Mouse (Mus musculus) intestine, embryonic 15.5 days (tissue): ENCODE measurements around the gene Grk4. TPM values are rescaled to one million over a fixed set of nuclear protein-coding genes. Genes with fewer than 3 reads are reported as not detected.

ENCODE experiments used
- ATAC-seq: fragments of 200-750 bp; cut with Nextera tagmentation; 2 replicates; pipeline ENCODE4 v1.8.0; 2017; ENCODE audit warnings: moderate TSS enrichment, moderate library complexity
- H3K27ac ChIP-seq: fragments of 300-500 bp; sonication (generic); 2 replicates; pipeline ENCODE4 v1.5.1; 2015; ENCODE audit warnings: mild to moderate bottlenecking, inconsistent platforms
- H3K27me3 ChIP-seq: fragments of 300-500 bp; sonication (generic); replicated peaks from 2 replicates; pipeline ENCODE4 v1.6.1; 2015; ENCODE audit warnings: inconsistent platforms
- H3K36me3 ChIP-seq: fragments of 300-500 bp; sonication (generic); 2 replicates; pipeline ENCODE4 v1.6.1; 2015; ENCODE audit warnings: inconsistent platforms
- H3K4me1 ChIP-seq: fragments of 300-500 bp; sonication (generic); replicated peaks from 2 replicates; pipeline ENCODE4 v1.6.1; 2015; ENCODE audit warnings: inconsistent platforms
- H3K4me2 ChIP-seq: fragments of 300-500 bp; sonication (generic); replicated peaks from 2 replicates; pipeline ENCODE4 v1.6.1; 2015; ENCODE audit warnings: mild to moderate bottlenecking, inconsistent platforms
- H3K4me3 ChIP-seq: fragments of 300-500 bp; sonication (generic); replicated peaks from 2 replicates; pipeline ENCODE4 v1.5.1; 2015; ENCODE audit warnings: inconsistent platforms
- H3K9ac ChIP-seq: fragments of 300-500 bp; sonication (generic); 2 replicates; pipeline ENCODE4 v1.6.1; 2015; ENCODE audit warnings: inconsistent platforms
- H3K9me3 ChIP-seq: fragments of 300-500 bp; sonication (generic); 2 replicates; pipeline ENCODE4 v1.6.1; 2016; ENCODE audit warnings: inconsistent platforms
- WGBS: fragments of 180-500 bp; shearing (Covaris S2); methylation state at CpG from one replicate; pipeline ENCODE4 v1.1.7; 2015; 5-methylcytosine and 5-hydroxymethylcytosine counted together
- microRNA counts: library from miRNA; unstranded; fragments of <30 nt; microRNA quantifications from one replicate; lab custom pipeline; 2016
- polyA plus RNA-seq: library from polyadenylated mRNA; unstranded; fragments of >200 nt; fragmentation: Nextera tagmentation; extraction: Ambion mirVana; gene quantifications from 2 replicates; pipeline ENCODE4 v1.2.1, GENCODE M21; 2015

Grk4 gene
- polyA plus RNA-seq, 1 experiment from 2014 or later = 2.6 TPM

DNA sequence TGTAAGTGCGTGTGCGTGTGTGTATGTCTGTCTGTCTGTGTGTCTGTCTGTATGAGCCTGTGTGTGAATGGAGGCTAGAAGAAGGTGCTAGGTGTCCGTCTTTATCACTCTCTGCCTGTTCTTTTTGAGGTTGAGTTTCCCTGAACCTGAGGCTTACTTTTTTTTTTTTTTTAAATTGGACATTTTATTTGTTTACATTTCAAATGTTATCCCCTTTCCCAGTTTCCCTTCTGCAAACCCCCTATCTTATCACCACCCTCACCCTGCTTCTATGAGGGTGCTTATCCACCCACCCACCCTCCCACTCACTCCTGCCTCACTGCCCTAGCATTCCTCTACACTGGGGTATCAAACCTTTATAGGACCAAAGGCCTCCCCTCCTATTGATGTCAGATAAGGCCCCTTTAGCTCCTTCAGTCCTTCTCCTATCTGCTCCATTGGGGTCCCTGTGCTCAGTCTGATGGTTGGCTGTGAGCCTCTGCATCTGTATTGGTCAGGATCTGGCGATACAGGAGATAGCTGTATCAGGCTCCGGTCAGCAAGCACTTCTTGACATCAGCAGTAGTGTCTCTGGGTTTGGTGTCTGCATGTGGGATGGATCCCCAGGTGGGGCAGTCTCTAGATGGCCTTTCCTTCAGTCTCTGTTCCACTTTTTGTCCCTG is 140.2 kb downstream of the Grk4 start:
- no peak for ATAC-seq
- H3K36me3 ChIP-seq = peaks cover 19% of the 10 kb centered on the region
- H3K4me1 ChIP-seq = no peaks in the 10 kb centered on the region
- no peaks in the 10 kb centered on the region for H3K9me3 ChIP-seq
- H3K4me3 ChIP-seq = no peak overlapping the region
- no peak overlapping the region for H3K4me2 ChIP-seq
- 94% methylated on average over 5 of the region's 5 CpGs for WGBS
- no peak overlapping the region for H3K27ac ChIP-seq
- H3K9ac ChIP-seq = no peak overlapping the region
- no peaks in the 10 kb centered on the region for H3K27me3 ChIP-seq

MicroRNAs encoded within 50 kb of the gene (microRNA counts, 519-probe panel; counts per million panel counts)
- 2,380 counts per million, percentile 62 among the panel's probes with 10 or more counts for microRNA mmu-miR-467g (lab: Ali Mortazavi, UCI)

Other genes with a start within 250 kb of the Grk4 start
- gene Tnip2, start 146.4 kb upstream of the Grk4 start, polyA plus RNA-seq = 14.4 and 16.2 TPM in 2 replicates
- 4.5 and 6.2 TPM in 2 replicates for gene Sh3bp2, start 134.5 kb upstream of the Grk4 start, polyA plus RNA-seq
- gene Add1, start 86.7 kb upstream of the Grk4 start, polyA plus RNA-seq = 141 and 149 TPM in 2 replicates
- gene Mfsd10, start 23.2 kb upstream of the Grk4 start, polyA plus RNA-seq = 108 and 127 TPM in 2 replicates
- gene Nop14, start 231 bp upstream of the Grk4 start, polyA plus RNA-seq = 24.8 and 27.8 TPM in 2 replicates
- 8.7 and 10.8 TPM in 2 replicates for gene Htt, start 101.4 kb downstream of the Grk4 start, polyA plus RNA-seq
- gene Msantd1, start 247.6 kb downstream of the Grk4 start, polyA plus RNA-seq = 0.55 and 0.64 TPM in 2 replicates